Mouse (Mus musculus) right cerebral cortex, postnatal 14 days (tissue): ENCODE data around the gene Olfr668.
"Not testable (repeated sequence)": the region's sequence is repeated elsewhere in the genome, so short reads cannot be mapped to it uniquely, and the experiment has no call there.

Source experiments
- DNase-seq: peaks from one replicate; pipeline ENCODE4 v3.0.0; 2022

The Olfr668 gene

DNA sequence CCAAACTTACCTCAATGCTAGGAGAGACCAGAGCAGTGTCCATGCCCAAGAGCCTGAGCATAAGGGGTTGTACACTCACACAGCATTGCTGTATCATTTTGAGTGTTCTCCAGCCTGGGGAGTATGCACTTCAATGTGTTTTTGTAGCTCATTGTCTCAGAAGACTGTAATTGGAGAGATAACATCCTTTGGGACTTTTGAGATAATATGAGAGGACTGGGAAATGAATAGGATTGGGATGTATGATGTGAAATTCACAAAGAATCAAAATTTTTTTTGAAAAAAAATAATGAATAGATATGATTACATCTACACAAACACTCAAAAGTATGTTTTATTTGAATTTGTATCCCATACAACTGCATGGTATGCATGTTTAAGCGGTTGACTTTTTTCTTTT is at the start of gene Olfr668:
Gene Olfr668, minus strand, starts transcription at position 101 of the 400 bp plus-strand sequence.
- no peak for DNase-seq

DNA sequence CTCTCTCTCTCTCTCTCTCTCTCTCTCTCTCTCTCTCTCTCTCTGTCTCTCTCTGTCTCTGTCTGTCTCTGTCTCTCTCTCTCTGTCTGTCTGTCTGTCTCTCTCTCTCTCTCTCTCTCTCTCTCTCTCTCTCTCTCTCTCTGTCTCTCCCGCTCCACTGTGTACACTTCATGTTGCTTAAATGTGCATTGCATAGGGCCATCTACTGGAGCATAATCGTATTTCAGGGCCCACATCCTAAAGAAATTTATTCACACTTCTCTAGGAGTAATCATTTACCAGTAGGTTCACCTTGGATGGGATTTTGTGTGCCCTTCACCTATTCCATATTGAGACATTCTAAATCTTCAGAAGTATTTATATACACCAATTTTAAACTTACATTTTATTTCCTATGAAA is 44.6 kb upstream of the Olfr668 start:
- DNase-seq = not testable (repeated sequence)

DNA sequence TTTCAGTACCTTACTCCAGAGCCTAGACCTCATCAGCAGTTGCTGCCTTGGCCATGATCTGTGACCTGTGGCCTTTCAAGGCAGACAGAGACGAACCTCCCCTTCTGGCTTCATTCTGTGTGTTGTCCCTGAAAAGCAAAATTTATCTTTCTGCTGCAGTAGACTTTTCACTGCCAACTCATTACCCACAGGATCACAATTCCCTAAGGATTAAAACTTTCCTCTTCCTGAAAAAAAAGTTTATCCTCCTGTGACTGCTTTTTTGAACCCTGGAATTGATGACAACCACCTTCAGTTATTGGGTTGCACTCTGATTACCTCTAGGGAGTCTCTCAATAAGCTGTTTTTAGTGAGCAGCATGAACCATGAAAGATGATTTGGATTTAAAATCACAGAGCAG is 34.7 kb upstream of the Olfr668 start, which contains the start of gene Olfr670:
Gene Olfr670, minus strand, starts transcription at position 101 of the 400 bp plus-strand sequence.
- no peak for DNase-seq

DNA sequence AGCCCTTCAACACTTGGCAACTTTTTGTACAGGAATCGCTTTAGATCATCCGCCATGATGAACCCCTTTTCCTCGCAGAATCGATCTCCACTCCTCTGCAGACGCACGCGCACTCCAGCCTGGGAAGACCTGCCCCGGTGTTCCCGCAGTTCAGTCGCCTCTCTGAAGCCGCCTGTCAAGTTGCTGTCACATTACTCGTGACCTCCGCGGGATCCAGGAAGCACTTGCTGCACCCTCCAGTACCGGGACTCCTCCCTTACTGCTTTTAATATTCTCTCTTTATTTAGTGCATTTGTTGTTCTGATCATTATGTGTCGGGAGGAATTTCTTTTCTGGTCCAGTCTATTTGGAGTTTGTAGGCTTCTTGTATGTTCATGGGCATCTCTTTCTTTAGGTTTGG is 22.4 kb upstream of the Olfr668 start:
- DNase-seq = not testable (repeated sequence)

DNA sequence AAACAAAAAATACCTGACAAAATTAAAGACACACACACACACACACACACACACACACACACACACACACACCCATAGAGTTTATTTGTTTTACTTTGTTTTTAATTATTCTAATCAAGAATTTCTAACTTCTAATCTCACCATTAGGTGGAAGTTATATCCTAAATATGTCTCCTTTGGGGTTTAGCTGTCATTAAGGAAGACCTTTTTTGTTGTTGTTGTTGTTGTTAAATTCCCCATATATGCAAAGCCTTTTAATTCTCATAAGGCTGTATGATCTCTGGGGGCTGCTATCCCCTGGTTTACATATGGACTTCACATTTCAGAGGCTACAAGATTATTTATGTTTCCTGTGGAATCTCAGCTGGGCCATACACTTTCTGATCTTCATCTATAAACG is 6.1 kb upstream of the Olfr668 start, which contains the start of gene Olfr669:
Gene Olfr669, plus strand, starts transcription at position 301 of the 400 bp plus-strand sequence.
- no peak for DNase-seq

DNA sequence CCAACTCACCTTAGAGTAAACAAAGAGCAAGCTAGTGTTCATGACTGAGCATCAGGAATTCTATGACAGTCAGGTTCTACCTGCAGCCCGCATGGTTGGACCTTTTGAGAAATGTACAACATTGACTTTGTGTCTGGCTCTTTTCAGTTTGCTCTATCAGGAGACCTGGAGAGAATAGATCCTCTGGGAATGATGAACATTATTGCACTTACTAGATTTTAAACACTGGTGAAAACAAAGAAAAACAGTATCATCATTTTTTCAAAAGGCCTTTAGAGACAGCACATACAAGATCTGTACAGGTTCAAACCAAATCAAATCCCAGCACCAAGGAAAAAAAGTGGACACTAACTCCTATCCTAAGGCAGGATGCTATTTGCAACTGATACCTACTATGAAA is 6.5 kb downstream of the Olfr668 start, which contains the start of gene Olfr667:
Gene Olfr667, minus strand, starts transcription at position 101 of the 400 bp plus-strand sequence.
- DNase-seq = no peak

DNA sequence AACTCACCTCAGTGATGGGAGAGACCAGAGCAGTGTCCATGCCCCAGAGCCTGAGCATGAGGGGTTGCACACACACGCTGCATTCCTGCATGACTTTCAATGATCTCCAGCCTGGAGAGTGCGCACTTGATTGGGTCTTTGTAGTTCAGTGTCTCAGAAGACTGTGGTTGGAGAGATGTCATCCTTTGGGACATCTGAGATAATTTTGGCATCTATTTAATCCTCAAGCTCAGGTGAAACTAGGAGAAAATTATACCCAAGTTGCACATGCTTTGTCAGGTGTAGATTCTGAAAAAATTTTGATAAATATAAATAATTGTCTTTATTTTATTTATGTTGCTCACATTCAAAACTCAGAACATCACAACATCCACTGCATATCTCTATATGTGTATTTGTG is 32.0 kb downstream of the Olfr668 start, which contains the start of gene Olfr666:
Gene Olfr666, minus strand, starts transcription at position 101 of the 400 bp plus-strand sequence.
- DNase-seq = no peak

DNA sequence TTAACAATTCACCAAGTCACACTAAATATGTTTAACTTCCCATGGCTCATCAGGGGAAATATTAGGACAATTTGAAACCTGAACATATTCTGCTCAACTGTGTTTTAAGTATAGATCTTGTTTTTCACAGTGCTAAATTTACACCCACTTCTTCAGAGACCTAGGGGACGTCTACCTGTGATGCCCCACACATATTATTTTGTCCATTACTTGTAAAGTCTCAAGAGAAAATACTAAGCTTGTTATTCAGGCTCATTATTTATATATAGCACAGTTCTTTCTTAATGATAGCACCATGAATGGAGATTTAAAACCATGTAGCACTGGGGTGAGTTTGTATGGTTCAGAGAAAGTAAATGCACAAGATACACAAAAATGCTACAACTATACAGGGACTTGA is 50.1 kb downstream of the Olfr668 start, which contains the start of gene Olfr665:
Gene Olfr665, plus strand, starts transcription at position 301 of the 400 bp plus-strand sequence.
- no peak for DNase-seq
